Mouse (Mus musculus): ENCODE results near the gene Mrgprd.

The Mrgprd gene

GRCm38 (mm10) chr7:145304153-145304552 lies 10.5 kb upstream of the Mrgprd start:
- no peak for DNase-seq

- DNase-seq, result no peak
Observed at GRCm38 (mm10) chr7:145307636-145308035, 7.0 kb upstream of the Mrgprd start.

GRCm38 (mm10) chr7:145308061-145308675 lies 6.5 kb upstream of the Mrgprd start:
- no peak for DNase-seq

- DNase-seq, result no peak
Observed at GRCm38 (mm10) chr7:145308866-145309265, 5.8 kb upstream of the Mrgprd start.

- no peak for DNase-seq
Observed at GRCm38 (mm10) chr7:145309877-145310276, 4.8 kb upstream of the Mrgprd start.

- no peak for DNase-seq
Observed at GRCm38 (mm10) chr7:145310526-145310925, 4.1 kb upstream of the Mrgprd start.

GRCm38 (mm10) chr7:145312137-145312536 lies 2.5 kb upstream of the Mrgprd start:
- no peak for DNase-seq

GRCm38 (mm10) chr7:145317522-145317921 lies 2.9 kb downstream of the Mrgprd start:
- DNase-seq, result no peak

- no peak for DNase-seq
Observed at GRCm38 (mm10) chr7:145319481-145319880, 4.8 kb downstream of the Mrgprd start.

- no peak for DNase-seq
Observed at GRCm38 (mm10) chr7:145323607-145324006, 9.0 kb downstream of the Mrgprd start.

GRCm38 (mm10) chr7:145325697-145326096 lies 11.1 kb downstream of the Mrgprd start:
- DNase-seq, result no peak

GRCm38 (mm10) chr7:145329982-145330381 lies 15.3 kb downstream of the Mrgprd start:
- DNase-seq, result no peak

GRCm38 (mm10) chr7:145330641-145331040 lies 16.0 kb downstream of the Mrgprd start:
- DNase-seq, result no peak

- DNase-seq, result no peak
Observed at GRCm38 (mm10) chr7:145332376-145333041, 17.9 kb downstream of the Mrgprd start.

GRCm38 (mm10) chr7:145333936-145334335 lies 19.3 kb downstream of the Mrgprd start:
- no peak for DNase-seq

GRCm38 (mm10) chr7:145334428-145335027 lies 19.9 kb downstream of the Mrgprd start:
- DNase-seq, result no peak

- no peak for DNase-seq
Observed at GRCm38 (mm10) chr7:145335199-145335598, 20.6 kb downstream of the Mrgprd start.

- DNase-seq, result no peak
Observed at GRCm38 (mm10) chr7:145335616-145336332, 21.1 kb downstream of the Mrgprd start.

- no peak for DNase-seq
Observed at GRCm38 (mm10) chr7:145337889-145338288, 23.3 kb downstream of the Mrgprd start.

- DNase-seq, result no peak
Observed at GRCm38 (mm10) chr7:145340248-145340904, 25.7 kb downstream of the Mrgprd start.
